Mouse (Mus musculus) testis, adult 2 months (tissue): ENCODE data around the gene Scn1b.

Experiments
- CTCF ChIP-seq: fragments of 200-500 bp; IDR thresholded peaks from 2 replicates; pipeline ENCODE4 v1.5.1; 2012; ENCODE audit warnings: low read depth, mild to moderate bottlenecking, inconsistent platforms, low read length, moderate library complexity; ENCODE audit not compliant: control insufficient read depth, insufficient read depth, insufficient replicate concordance
- POLR2A ChIP-seq: fragments of 200-500 bp; IDR thresholded peaks from 2 replicates; pipeline ENCODE4 v1.6.1; 2012; ENCODE audit warnings: low read depth, mild to moderate bottlenecking, inconsistent platforms, low read length, moderate library complexity; ENCODE audit not compliant: control insufficient read depth

- TF ChIP-seq POLR2A (no peak), CTCF (no peak)
These were observed 47.1 kb downstream of the Scn1b start for GRCm38 (mm10) chr7:31079670-31080069.
